Comparison of ENCODE assay signal across 20 mouse cellular contexts in genomic region chr5:33387550-33387949, GRCm38 (mm10). TPM values are rescaled to one million over a fixed set of nuclear protein-coding genes. Genes with fewer than 3 reads are reported as not detected.
"Had no signal": no experiment of that assay in that cellular context is flagged by ENCODE, and none has a peak within 500 bp of the region (broad histone marks: within the 10 kb centered on the region; RNA-seq: fewer than 3 reads in every experiment).

No protein-coding gene starts in this region.

- ATAC-seq: lung, postnatal 0 days had no signal

- H3K9me3 ChIP-seq: kidney, embryonic 15.5 days; limb, embryonic 13.5 days; liver, embryonic 15.5 days; neural tube, embryonic 12.5 days had no signal

- DNase-seq: kidney, postnatal 14 days; left cerebral cortex, postnatal 4 days; lung, adult 2 months; lung, postnatal 36 days; midbrain, embryonic 14.5 days had no signal

- H3K4me3 ChIP-seq: kidney, embryonic 15.5 days; limb, embryonic 13.5 days; liver, embryonic 15.5 days; neural tube, embryonic 12.5 days had no signal

- H3K4me1 ChIP-seq: kidney, embryonic 15.5 days; limb, embryonic 13.5 days; liver, embryonic 15.5 days; neural tube, embryonic 12.5 days had no signal

- H3K27ac ChIP-seq: kidney, embryonic 15.5 days; limb, embryonic 13.5 days; liver, embryonic 15.5 days; neural tube, embryonic 12.5 days; stomach, postnatal 0 days had no signal

- H3K4me2 ChIP-seq: kidney, embryonic 15.5 days; limb, embryonic 13.5 days; liver, embryonic 11.5 days; liver, embryonic 15.5 days; neural tube, embryonic 12.5 days had no signal

- H3K9ac ChIP-seq: kidney, embryonic 15.5 days; limb, embryonic 13.5 days; liver, embryonic 15.5 days; neural tube, embryonic 12.5 days had no signal

- H3K27me3 ChIP-seq: kidney, embryonic 15.5 days; limb, embryonic 13.5 days; liver, embryonic 15.5 days; neural tube, embryonic 12.5 days had no signal

RNA-seq across cellular contexts. Expression of gene Nkx1-1, which starts 46.2 kb away (rescaled TPM):
- total RNA-seq: layer of hippocampus, adult 8-10 months; layer of hippocampus, postnatal 14 days; left cerebral cortex, adult 18-20 months; left cerebral cortex, postnatal 10 days; left cerebral cortex, postnatal 4 days; megakaryocyte progenitor cell, adult 5-6 weeks; monocyte, adult 5-6 weeks; neutrophil, adult 5-6 weeks had no signal
- polyA plus RNA-seq: kidney, embryonic 15.5 days; large intestine, adult 2 months; limb, embryonic 13.5 days; liver, embryonic 11.5 days; liver, embryonic 15.5 days; lung, adult 2 months; lung, postnatal 0 days; stomach, postnatal 0 days had no signal
